Mouse (Mus musculus): ENCODE results near the gene Slc47a2.

Gene Slc47a2

DNA sequence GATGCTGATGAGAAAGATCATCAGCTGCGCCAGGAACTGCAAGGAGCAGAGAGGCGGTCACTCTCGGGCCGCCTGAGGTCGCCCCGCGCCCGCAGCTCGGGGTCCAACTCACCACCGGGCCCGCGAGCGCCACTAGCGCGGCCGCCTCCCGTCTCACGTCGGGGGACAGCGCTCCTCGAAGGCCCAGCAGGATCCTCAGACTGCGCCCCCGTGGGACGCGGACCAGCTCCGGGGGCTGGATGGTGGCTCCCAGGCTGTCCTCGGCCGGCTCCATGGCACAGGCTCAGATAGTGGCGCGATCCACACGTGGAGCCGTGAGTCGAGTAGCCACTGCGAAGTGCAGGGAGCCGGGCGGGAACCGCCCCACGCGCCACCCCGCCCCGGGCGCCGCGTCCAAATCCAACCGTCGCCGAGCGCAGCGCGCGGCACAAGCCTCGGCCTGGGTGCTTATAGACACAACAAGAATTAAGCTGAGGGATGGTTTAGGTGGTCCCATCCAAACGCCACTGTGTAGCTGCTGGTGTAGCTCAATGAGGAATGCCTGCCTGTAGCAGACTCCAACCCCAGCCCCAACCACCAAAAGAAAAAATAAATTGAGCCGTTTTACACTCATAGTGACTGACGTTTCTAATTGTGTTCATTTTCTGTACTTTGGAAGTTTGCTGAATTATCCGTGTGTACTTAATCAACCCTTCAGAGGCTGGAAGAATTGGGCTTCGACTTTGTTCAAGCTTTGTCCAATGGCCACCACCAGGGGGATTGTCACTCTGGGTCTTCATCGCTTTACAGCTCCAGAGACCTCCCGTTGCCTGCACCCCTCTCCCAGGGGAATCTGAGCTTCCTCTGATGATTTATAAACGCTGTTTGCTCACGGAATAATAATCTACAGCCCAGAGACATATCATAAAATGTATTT is at the start of gene Slc47a2:
Slc47a2 (minus strand) TSS at position 356 of the 916 bp plus-strand sequence.
- no peak for DNase-seq (ENCODE audit: low spot score in 2 of 2)

DNA sequence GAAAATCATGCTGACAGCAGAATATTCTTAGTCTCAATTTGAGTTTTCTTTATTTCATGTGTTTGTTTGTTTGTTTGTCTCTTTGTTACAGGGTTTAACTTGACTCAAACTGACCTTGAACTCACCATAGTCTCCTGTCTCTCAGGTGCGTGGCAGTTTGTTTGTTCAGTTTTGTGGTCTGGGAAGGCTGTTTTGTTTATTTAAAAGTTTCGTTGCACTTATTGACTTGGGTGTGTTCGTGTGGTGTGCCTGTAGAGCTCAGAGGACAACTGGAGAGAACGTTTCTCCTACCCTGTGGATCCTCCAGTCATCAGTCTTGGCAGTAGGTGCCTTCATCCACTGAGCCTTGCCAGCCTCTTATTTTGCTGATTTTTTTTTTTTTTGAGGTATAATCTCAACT is 46.3 kb upstream of the Slc47a2 start:
- DNase-seq (ENCODE audit: low spot score in 2 of 2) = no peak

DNA sequence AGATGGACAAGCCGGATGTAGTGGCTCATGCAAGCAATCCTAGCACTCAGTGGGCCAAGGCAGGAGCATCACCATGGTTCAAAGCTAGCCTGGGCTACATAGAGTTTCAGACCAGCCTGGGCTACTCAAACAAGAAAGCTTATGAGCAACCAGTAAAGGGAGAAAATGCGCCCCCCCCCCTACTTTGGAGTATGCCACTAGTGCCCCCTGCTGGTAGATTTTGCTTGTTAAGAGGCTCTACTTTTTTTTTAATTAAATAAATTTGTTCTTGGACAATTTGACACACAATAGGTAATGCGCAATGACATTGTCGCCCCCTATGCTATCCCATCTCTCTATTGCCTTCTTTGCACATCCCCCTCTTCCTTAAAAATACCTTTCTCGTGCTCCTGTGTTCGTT is 45.4 kb upstream of the Slc47a2 start:
- no peak for DNase-seq (ENCODE audit: low spot score in 2 of 2)

DNA sequence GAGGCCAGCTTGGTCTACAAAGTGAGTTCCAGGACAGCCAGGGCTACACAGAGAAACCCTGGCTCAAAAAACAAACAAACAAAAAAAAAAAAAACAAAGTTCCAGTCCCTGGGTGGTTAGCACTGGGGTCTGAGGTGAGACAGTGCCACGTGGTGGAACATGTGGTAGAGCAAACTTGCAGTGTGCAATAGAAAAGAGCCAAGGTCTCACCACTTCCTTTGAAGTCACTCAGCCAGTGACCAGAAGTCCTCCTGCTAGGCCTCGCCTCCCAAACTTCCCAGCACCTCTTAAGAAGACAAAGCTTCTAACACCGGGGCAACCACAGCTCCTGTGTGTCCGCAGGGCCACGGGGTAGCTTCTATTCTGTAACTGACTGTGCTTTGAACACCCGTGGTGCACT is 44.6 kb upstream of the Slc47a2 start:
- DNase-seq (ENCODE audit: low spot score in 2 of 2) = no peak

DNA sequence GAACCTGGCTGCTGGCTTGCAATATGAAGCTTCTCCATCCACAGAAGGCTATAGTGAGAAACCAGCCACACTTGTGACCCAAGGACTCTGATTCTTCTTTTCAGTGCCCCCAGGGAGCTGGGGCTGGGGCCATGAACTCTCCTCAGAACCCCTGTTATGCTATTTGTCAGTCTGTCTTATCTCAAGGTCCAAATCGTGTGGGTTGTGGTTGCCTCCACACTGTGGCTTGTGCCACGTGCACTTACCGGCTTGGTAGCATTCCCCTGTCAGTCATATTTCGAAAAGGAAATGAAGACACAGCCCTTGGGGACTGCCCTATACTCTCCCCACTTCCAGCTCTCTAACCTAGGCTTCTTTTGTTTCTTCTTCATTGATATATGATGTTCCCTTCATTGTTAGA is 43.1 kb upstream of the Slc47a2 start:
- DNase-seq (ENCODE audit: low spot score in 2 of 2) = no peak

DNA sequence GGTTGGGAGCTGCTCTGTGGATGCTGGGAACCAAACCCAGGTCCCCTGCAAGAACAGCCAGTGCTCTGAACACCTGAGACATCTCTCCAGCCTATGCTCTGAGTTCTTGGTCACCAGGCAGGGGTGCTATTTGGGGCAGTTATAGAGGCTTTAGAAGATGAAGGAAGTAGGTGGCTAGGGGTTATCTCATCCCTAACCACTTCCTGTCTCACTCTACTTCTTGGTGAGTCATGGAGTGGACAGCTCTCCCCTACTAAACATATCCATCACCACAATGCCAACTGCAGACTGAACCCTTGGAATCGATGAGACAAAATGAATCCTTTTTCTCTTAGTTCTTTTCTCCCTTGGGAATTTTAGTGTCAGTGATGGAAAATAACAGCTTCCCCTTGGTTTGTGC is 38.6 kb upstream of the Slc47a2 start:
- DNase-seq (ENCODE audit: low spot score in 2 of 2) = no peak

DNA sequence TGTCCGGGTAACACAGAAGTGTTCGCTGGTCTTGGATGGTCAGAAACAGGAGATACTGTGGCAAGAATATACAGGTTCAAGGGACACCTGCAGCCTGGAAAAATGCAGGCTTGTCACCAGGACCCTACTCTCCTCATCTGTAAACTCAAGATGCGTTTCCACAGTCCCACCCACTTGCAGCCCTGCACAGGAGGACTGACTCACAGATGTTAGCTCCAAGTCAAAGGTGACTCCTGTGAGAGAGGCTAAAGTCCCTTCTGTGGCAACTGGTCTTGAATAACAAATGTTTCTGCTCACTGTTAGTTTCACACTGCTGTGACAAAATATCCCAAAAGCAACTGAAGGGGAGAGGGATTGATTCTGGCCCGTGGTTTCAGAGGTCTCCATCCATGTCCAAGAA is 36.0 kb upstream of the Slc47a2 start:
- DNase-seq (ENCODE audit: low spot score in 2 of 2) = no peak

DNA sequence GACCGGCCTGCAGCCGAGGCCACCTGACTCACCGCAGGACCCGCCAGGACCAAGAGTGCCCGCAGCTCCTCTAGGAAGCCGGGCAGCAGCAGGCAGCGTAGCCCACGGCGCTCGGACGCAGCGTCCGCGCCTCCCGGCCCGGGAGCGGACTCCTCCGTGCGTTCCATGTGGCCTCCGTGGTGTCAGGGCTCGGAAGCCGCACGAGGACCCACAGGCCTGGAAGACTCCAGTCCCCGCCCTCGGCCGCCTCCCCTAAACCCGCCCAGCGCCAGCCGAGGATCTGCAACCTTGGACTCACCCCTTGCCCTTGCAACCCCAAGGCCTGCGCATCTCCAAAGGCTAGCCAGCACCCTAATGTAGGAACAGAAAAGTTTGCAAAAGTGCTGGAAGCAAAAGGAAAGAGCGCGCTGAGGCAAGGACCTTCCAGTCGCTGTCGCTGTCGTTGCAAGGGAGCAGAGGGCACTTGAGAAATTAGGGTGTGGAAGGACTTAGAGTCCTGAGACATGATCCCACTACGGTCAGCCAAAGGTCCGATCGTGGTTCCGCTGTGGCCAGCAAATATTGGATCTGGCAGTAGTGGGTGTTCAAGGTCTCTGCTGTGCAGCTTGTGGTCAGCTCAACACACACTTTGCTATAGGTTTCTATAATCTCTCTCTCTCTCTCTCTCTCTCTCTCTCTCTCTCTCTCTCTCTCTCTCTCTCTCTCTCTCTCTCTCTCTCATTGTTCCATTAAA is 35.4 kb upstream of the Slc47a2 start, which contains the start of gene Slc47a1:
Slc47a1 (minus strand) TSS at position 465 of the 733 bp plus-strand sequence.
- DNase-seq (ENCODE audit: low spot score in 2 of 2) = no peak

DNA sequence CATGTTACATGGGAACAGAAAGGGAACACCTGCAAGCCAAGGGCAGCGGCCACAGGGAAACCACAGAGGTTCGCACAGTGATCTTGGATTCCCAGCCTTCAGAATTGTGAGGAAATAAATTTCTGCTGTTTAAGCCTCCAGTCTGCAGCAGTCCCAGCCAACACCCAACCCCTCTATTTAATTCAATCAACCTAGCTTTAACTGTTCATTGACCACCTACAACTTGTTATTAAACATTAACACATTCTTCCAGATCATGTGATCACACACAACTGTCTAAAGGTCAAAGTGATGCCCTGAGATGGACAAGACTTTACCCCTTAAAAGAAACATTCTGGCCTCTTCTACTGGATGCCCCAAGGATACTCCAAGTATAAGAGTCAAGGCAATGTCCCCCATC is 26.0 kb upstream of the Slc47a2 start:
- no peak for DNase-seq (ENCODE audit: low spot score in 2 of 2)

DNA sequence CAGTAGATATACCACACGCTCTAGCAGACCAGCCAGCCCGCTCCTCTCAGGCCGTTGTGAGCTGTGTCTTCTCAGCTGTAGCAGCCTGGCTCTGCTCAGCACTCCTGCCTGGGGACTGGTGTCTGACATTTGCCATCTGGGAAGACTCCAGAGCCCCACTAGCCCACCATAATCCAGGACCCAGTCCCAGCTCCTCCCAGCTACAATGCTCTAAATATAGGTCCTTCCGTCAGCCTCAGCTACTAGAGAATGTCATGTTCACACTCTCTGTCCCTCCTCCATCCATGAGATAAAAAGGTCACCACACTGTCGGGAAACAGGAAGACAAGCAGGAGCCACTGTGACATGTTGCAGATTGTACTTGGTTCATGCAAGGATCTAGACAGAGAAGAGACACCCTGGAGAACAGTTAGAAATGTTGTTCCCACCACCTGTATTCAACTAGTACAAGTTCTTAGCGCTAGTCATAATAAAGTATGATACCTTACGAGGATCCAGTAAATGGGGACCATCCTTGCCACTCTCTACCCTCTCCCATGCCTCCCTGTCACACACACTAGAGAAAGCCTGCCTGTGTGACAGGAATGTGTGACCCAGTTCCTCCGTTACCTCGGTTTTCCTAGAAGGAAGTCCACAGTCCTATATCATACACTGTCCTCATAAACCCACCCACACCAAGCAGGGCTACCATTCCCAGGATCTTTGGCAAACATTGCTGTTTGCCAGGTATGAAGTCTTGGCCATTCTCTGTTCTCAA is 24.0 kb upstream of the Slc47a2 start:
- DNase-seq (ENCODE audit: low spot score in 2 of 2) = no peak

DNA sequence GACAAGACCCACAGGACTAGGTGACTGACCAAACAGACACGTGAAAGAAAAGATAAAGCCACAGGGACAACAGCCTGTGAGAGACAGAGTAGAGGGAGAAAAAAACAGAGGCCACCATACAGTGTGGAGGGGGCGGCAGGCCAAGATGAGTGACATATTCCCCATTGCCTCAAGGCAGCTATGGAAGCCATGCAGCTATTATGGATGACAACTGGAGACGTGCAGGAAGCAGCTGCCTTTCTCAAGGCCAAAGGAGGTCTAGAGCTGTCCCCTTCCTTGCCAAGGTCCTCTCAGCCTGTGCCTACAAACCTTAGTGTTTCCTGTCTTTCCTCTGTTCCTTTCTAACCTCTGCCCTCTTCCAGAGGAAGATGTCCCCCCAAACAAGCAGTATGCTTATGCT is 23.3 kb upstream of the Slc47a2 start:
- no peak for DNase-seq (ENCODE audit: low spot score in 2 of 2)

DNA sequence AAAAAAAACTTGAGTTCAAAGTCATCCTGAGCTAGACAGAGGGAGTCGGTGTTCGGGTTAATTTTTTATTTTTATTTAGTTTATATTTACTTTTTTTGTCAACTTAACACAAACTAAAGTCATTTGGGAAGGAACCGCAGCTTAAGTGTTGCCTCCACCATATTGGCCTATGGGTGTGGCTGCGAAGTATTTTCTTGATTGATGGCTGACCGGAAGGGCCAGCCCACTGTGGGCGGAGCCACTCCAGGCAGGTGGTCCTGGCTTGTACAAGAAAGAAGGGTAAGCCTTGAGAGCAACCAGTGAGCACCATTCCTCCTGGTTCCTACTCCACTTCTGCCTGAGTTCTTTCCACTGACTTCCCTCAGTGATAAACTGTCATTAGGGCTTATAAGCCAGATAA is 21.4 kb upstream of the Slc47a2 start:
- no peak for DNase-seq (ENCODE audit: low spot score in 2 of 2)

DNA sequence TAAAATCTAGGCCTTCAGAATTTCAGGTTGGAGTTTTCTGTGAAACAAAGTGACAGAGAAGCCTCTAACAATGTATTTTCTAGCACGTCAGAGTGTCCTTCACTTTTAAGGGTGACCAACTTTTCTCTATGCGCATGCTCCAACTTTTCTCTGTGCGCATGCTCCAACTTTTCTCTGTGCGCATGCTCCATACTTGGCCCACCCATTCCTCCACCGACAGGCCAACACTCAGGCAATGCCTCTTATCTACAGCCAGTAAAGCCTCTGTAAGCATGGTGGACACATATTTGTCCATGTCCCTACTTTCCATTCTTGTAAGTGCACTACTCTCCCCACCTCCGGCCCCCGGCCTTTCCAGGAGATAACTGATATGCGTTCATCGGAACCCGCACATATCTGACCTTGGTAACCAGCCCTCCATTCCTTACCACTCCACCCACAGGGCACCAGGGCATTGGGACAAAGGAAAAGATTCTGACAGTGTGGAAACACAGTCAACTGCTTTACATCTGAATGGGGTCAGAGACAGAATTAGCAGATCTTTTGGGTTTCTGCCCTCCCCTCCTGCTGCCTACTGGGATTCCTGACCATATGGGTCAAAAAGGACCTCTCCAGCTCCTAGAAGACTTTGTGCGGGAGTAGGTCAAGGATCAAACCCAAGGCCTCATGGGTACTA is 19.0 kb upstream of the Slc47a2 start:
- DNase-seq (ENCODE audit: low spot score in 2 of 2) = no peak

DNA sequence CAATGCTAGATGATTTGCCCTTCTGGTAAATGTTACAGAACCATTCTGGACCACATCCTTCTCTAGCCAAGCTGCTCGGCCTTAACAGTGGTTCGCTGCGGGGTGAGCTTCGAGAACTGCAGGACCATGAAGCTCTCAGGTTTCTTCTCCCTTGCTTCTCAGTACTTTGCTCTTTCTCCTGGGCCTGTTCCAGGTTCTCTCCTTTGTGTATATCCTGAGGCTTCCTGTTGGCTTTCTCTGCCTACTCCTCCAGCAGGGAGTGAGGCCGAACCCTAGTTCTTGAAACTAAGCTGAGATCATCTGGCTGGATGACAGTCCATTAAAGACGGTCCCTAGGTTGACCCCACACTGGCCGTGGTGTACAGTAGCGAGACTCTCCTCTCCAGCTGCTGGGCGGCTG is 13.9 kb upstream of the Slc47a2 start:
- DNase-seq (ENCODE audit: low spot score in 2 of 2) = no peak

DNA sequence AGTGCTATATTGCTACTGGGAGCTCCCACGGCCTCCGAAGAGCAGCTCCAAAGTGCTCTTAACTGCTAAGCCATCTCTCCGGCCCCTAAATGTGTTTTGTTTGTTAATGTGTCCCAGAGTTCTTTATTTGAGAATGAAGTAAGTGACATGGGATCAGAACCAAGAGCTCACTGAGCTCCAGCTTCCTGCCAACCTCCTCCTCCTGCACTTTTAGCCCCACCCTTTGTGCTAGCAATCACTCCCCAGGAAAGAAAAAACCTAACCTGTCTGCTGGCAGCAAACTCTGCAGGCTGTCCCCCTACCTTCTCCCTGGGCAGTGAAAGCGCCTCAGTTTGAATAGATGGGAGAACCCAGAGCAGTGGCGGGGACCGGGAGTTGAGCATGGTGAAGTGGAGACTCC is 13.5 kb upstream of the Slc47a2 start:
- DNase-seq (ENCODE audit: low spot score in 2 of 2) = no peak

DNA sequence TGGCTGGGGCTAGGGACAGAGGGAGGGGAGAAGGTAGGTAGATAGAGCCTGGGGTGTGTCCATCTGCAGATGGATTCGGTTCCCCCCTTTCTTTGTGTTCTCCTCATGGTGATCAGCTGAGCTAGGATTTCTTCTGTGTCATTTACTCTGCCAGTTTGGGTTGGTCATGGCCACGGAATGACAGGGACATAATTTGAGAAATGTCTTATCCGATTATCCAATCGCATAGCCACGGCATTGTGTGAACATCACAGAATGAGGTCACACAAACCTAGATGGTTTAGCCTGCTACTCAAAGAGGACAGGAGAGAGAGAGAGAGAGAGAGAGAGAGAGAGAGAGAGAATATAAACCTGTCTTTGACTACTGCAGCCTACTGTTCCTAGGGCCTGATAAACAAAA is 12.7 kb upstream of the Slc47a2 start:
- no peak for DNase-seq (ENCODE audit: low spot score in 2 of 2)

DNA sequence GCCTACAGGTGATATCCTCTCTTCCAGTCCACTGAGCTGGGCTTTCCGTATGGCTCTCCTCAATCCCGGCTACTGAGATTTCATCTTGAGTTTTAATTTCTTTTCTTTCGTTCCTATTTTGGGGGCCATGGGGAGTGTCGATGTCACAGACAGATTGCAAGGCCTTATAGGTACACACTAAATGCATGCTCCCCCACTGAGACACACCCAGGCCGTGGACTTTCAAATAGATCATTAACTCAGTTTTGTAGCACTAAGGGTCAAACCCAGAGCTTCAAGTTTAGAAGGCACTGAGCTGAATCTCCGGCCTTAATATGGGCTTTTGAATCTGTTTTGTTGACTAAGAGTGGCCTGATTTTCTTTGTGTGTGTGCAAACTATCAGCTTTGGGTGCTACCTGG is 11.7 kb upstream of the Slc47a2 start:
- no peak for DNase-seq (ENCODE audit: low spot score in 2 of 2)

DNA sequence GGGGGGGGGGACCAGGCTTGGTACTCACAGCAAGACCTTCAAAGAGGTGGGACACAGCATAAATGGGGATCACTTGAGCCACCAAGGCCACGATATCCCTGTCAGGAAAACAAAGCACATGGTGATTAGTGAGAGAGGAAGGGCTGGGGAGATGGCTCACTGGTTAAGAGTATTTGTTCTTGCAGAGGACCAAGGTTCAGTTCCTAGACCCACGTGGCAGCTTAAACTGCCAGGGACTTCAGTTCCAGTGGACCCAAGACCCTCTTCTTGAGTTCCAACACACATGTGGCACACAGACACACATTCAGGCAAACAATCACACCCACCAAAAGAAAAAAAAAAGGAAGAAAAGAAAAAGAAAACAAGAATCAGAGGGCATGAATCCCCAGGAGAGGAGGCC is 10.4 kb upstream of the Slc47a2 start:
- DNase-seq (ENCODE audit: low spot score in 2 of 2) = no peak

DNA sequence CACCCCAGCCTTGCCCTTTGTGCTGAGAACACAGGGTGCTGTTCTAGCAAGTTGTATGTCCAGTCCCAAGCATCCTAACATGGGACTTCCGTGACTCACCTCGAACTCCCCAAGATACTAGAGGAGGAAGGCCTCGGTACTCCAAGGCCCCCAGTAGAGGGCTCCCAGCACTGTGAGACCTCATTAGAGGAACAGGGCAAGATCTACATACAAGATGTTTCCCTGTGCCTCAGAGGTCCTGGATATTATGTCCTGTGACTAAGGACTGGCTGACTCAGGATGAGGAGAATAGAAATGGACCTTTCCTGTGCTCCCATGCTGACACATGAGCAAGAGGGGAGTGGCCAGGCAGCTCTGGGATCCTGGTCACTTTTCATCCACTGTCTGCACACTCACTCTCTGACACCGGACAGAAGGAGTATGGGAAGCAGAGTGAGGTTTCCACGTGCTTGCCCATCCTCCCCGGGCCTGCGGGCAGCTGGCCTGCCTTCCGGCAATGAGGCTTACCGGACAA is 9.5 kb upstream of the Slc47a2 start:
- no peak for DNase-seq (ENCODE audit: low spot score in 2 of 2)

DNA sequence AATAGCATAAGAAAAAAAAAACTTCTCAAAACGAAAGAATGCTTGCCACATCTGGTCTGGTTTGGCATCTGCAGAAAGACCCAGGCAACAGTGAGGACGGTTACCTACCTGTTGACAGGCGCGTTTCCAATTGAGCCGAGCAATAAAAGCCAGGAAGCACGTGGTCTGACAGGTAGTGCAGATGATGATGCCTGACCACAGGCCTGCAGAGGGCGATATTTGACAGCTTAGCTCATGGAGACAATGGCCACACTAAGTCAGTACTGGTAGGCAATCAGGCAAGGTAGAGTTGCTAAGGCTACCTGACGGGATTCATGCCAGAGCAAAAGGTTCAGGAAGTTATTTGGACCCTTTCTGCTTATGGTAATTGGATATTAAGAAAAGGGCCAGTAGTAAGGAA is 6.7 kb upstream of the Slc47a2 start:
- DNase-seq (ENCODE audit: low spot score in 2 of 2) = peak; percentile 56 to 60

DNA sequence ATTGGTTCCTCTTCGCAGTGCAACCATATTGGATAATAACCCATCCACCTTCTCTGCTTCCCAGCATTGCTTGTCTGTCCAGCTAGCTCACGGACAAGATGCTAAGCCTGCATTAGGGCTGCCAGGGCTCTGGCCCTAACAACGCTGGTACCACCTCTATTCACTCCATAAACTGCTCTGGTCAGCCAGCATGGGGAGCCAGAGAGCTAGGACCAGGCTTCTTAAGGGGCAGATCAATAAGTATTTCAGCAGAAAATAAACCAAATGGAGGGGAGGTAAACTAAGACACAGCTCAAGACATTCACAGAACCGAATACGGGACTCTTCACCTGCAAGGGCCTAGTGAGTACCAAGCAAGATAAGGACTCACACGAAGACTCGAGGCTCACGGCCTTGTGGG is 3.5 kb upstream of the Slc47a2 start:
- no peak for DNase-seq (ENCODE audit: low spot score in 2 of 2)

DNA sequence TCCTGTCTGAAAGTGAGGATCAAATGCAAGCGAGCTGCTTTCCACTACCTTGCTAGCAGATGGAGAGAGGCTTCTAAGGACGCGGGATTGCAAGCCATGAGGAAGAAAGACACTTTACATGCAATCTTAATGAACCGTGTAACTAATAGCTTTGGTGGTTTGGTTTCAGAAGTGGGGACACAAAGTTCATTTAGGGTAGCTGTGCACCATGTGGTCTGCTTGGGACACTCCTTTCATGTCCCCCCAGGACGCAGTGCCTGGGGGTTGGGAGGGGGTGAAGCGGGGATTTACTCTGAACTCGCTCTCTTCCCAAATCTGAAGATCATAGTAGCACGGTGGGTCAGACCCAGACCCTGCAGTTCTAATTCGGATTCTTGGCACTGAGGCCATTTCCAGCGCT is 689 bp downstream of the Slc47a2 start:
- DNase-seq (ENCODE audit: low spot score in 2 of 2) = no peak

All from spleen, postnatal 36 days (tissue).